Mouse (Mus musculus): Measurements from ENCODE around the gene Klhl26. TPM values are rescaled to one million over a fixed set of nuclear protein-coding genes. Genes with fewer than 3 reads are reported as not detected.

The Klhl26 gene
- 24.2 and 24.9 TPM in 2 replicates for polyA plus RNA-seq (2015; fragmentation: Nextera tagmentation; extraction: Ambion mirVana)

DNA sequence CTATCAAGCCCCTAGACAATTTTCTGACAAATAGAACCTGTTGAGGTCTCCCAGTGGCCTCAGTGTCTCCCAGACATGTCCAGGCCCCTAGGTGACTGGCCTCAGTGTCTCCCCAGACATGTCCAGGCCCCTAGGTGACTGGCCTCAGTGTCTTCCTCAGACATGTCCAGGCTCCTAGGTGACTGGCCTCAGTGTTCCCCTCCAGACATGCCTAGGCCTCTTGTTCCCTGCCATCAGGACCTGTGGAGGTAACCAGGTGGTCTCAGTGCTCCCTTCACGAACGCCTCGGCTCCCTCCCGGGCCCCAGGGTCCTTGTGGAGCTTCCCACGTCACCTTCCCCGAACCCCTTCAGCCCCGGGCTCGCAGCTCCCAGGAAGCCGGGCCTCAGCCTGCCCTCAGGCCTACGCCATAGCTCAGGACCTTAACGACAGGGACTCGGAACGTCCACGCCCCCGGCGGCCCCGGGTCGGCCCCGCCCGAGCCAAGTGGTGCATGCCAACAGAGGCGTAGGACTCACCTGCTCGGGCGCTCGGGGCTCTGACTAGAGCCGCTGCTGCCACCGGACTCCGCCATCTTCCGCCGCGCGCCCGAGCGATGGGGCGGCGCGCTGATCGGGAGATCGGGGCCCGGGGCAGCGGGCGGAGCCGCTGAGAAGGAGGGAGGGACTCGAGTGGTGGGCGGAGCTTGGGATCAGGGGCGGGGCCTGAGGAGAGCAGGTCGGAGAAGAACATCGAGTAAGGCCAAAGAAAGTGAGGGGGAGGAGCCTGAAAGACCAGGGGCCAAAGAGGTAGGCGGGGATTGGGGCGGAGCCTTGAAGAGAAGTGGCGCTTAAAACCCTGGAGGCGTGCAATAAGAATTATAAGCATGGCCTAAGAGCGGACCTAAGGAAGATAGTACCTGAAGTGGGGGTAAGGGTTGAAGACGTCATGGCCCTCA is at the start of gene Klhl26:
TSS of gene Klhl26 (minus strand) at position 636 of the 936 bp plus-strand sequence.
- no peaks in the 10 kb centered on the region for H3K36me3 ChIP-seq (ENCODE audit: control insufficient read depth, insufficient read depth, low read length)
- peaks cover 15% of the 10 kb centered on the region for H3K4me1 ChIP-seq (ENCODE audit: control insufficient read depth, insufficient read depth, low read length)
- peak within 1 kb of the TSS; percentile 73 for H3K4me3 ChIP-seq (replicated peaks; ENCODE audit: low read length)
- peak within 1 kb of the TSS; percentile 85 for H3K4me2 ChIP-seq (ENCODE audit: low read depth, low read length)
- WGBS, result under 1% methylated on average over 52 of the region's 53 CpGs
- H3K9ac ChIP-seq (ENCODE audit: low read length), result peak within 1 kb of the TSS; percentile 90
- ATAC-seq (ENCODE audit: insufficient read depth, low FRiP score), result peak; percentile 93
- peak within 1 kb of the TSS; percentile 68 for H3K27ac ChIP-seq (ENCODE audit: low read length)
- H3K27me3 ChIP-seq (ENCODE audit: control insufficient read depth, insufficient read depth, low read length), result 0 out of 2 replicates have a peak, but pooled peaks cover 7% of the 10 kb centered on the region
- H3K9me3 ChIP-seq (replicated peaks; ENCODE audit: control insufficient read depth, low read length), result no peaks in the 10 kb centered on the region

DNA sequence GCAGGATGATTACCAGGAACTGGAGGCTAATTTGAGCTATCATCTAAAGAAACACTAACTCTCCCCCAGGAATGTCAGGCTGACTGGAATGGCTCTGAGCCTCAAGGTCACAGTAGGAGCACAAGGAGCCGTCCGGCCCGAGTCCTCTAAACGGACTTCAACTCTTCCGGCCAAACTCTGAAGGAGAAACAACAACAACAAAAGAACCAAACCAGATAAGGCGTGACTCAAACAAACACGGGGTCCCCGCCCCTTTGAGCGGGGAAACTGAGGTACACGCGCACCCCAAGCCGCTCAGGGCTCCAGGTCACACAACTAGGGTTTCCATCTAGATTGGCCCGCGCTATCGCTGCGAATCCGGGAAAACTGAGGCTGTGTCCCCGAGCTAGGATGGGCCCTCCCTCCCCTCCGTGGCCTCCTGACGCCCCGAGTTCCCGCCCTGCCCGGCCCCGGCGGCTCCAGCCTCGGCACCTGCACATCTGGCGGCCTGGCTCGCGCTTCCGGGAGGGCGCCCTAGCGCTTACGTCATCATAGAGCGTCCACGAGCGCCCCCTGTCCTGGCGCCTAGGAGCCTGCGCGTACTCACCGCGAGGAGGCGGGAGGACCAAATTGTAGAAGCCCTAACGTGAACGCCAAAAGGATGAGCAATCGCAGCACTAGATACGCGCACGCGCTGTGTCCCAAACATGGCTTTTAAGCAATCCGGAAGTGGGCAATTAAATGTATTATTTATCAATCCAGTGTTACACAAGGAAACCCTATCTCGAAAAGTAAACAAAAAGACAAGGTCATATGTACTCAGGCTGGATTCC is 46.0 kb upstream of the Klhl26 start:
- Histone ChIP-seq H3K4me3 (replicated peaks; ENCODE audit: low read length) (peak overlapping the region; percentile 86), H3K27ac (ENCODE audit: low read length) (peak overlapping the region; percentile 94), H3K9me3 (replicated peaks; ENCODE audit: control insufficient read depth, low read length) (no peaks in the 10 kb centered on the region), H3K27me3 (ENCODE audit: control insufficient read depth, insufficient read depth, low read length) (no peaks in the 10 kb centered on the region), H3K36me3 (ENCODE audit: control insufficient read depth, insufficient read depth, low read length) (no peaks in the 10 kb centered on the region), H3K4me1 (ENCODE audit: control insufficient read depth, insufficient read depth, low read length) (peaks cover 14% of the 10 kb centered on the region), H3K9ac (ENCODE audit: low read length) (peak overlapping the region; percentile 95), H3K4me2 (ENCODE audit: low read depth, low read length) (peak overlapping the region; percentile 80)
- under 1% methylated on average over 51 of the region's 51 CpGs for WGBS
- ATAC-seq (ENCODE audit: insufficient read depth, low FRiP score), result peak; percentile 84

DNA sequence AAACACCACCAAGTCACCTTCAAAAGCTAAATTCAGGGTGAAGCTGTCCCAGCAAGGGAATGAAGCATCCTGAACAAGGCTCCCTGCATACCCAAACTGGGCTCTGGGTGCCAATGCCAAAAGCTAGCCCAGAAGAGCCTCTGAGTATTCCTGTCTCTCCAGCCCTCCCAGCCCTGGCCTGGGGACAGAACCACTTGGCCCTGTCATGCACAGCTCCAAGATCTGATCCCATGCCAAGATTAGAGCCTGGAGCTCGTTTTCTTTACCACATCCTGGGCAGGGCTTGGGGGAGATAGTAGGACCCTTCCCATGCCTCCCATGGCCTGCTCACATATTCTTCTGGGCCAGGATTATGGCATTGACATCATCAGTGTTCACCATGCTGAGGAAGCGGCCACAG is 42.8 kb upstream of the Klhl26 start:
- no peak overlapping the region for H3K4me2 ChIP-seq (ENCODE audit: low read depth, low read length)
- no peaks in the 10 kb centered on the region for H3K27me3 ChIP-seq (ENCODE audit: control insufficient read depth, insufficient read depth, low read length)
- H3K27ac ChIP-seq (ENCODE audit: low read length), result no peak overlapping the region
- H3K9ac ChIP-seq (ENCODE audit: low read length), result no peak overlapping the region
- no peaks in the 10 kb centered on the region for H3K9me3 ChIP-seq (replicated peaks; ENCODE audit: control insufficient read depth, low read length)
- H3K4me1 ChIP-seq (ENCODE audit: control insufficient read depth, insufficient read depth, low read length), result peaks cover 11% of the 10 kb centered on the region; the same call in 1 of the 2 replicates
- 58% methylated on average over 2 of the region's 2 CpGs for WGBS
- no peaks in the 10 kb centered on the region for H3K36me3 ChIP-seq (ENCODE audit: control insufficient read depth, insufficient read depth, low read length)
- no peak overlapping the region for H3K4me3 ChIP-seq (replicated peaks; ENCODE audit: low read length)
- no peak for ATAC-seq (ENCODE audit: insufficient read depth, low FRiP score)

DNA sequence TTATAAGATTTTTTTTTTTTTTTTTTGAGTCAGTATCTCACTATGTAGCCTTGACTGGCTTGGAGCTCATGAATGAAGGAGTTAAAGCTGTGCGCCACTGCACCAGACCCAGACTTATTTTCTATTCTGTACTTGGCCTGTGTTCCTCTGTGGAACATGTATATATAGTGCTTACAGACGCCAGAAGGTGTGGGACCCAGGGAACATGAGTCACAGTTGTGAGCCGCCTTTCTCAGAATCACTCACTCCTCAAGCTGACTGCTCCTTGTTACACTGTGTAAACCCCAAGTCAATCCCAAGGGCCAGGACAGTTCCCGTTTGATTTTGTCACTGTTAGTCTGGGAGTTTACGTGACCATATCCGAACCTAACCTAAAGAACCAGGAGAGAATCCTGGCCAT is 42.3 kb upstream of the Klhl26 start:
- Histone ChIP-seq H3K27ac (ENCODE audit: low read length) (no peak overlapping the region), H3K36me3 (ENCODE audit: control insufficient read depth, insufficient read depth, low read length) (no peaks in the 10 kb centered on the region), H3K9ac (ENCODE audit: low read length) (no peak overlapping the region), H3K27me3 (ENCODE audit: control insufficient read depth, insufficient read depth, low read length) (no peaks in the 10 kb centered on the region), H3K4me2 (ENCODE audit: low read depth, low read length) (no peak overlapping the region), H3K4me1 (ENCODE audit: control insufficient read depth, insufficient read depth, low read length) (peaks cover 11% of the 10 kb centered on the region; the same call in 1 of the 2 replicates), H3K4me3 (replicated peaks; ENCODE audit: low read length) (no peak overlapping the region), H3K9me3 (replicated peaks; ENCODE audit: control insufficient read depth, low read length) (no peaks in the 10 kb centered on the region)
- 88% methylated on average over 6 of the region's 6 CpGs for WGBS
- ATAC-seq (ENCODE audit: insufficient read depth, low FRiP score), result no peak

DNA sequence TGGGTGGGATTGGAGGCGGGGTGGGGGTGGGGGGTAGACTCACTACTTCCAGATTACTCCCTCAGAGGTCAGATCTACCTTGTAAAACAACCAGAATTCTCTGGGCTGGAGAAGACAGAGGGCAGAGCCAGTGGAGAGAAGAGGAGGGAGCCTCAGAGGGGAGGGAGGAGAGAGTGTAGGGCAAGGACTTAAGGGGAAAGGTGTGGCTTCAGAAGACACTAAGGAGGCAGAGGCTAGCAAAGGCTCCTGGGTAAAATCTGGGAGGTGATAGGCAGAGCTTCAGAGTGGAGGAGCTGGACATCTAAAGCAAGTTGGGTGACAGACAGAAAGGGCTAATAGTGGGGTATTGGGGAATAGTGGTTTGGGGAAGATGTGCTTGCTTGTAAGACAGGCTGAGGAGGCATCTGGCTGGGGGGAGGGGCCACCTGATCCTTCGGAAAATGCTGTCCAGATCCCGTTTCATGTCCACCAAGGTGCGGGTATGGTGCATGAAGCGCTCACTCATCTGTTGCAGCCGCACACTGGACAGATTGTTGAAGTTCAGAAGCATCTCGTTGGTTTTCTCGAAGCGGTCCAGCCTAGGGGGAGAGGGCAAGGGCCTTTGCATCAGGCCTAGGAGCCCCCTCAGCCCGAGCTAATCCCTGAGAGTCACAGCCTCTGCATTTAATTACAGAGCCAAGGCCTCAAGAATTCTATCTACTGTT is 41.3 kb upstream of the Klhl26 start:
- H3K9me3 ChIP-seq (replicated peaks; ENCODE audit: control insufficient read depth, low read length), result no peaks in the 10 kb centered on the region
- no peak for ATAC-seq (ENCODE audit: insufficient read depth, low FRiP score)
- WGBS, result 79% methylated on average over 10 of the region's 10 CpGs
- no peak overlapping the region for H3K27ac ChIP-seq (ENCODE audit: low read length)
- H3K4me3 ChIP-seq (replicated peaks; ENCODE audit: low read length), result no peak overlapping the region
- H3K4me1 ChIP-seq (ENCODE audit: control insufficient read depth, insufficient read depth, low read length), result 0 out of 2 replicates have a peak, but pooled peaks cover 4% of the 10 kb centered on the region
- H3K36me3 ChIP-seq (ENCODE audit: control insufficient read depth, insufficient read depth, low read length), result no peaks in the 10 kb centered on the region
- no peak overlapping the region for H3K4me2 ChIP-seq (ENCODE audit: low read depth, low read length)
- no peak overlapping the region for H3K9ac ChIP-seq (ENCODE audit: low read length)
- H3K27me3 ChIP-seq (ENCODE audit: control insufficient read depth, insufficient read depth, low read length), result no peaks in the 10 kb centered on the region

DNA sequence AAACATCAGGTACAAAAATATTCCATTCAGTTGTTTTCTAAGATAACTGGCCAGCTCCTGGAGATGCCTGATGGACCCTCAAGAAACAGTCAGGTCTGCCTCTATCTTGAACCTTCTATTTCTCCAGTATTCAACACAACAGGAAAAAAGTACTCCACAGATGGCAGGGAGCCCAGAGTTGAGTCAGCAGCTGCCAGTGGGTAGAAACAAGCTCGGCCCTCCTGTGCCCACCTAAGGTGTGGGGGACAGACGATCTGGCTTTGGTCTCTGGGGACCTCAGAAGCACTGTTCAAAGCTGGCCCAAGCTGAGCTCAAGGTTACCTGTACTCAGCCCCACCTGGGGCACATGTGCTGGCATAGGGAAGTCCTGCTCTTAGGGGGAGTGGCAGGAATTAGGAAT is 36.7 kb upstream of the Klhl26 start:
- Histone ChIP-seq H3K4me3 (replicated peaks; ENCODE audit: low read length) (no peak overlapping the region), H3K9ac (ENCODE audit: low read length) (no peak overlapping the region), H3K27ac (ENCODE audit: low read length) (no peak overlapping the region), H3K4me1 (ENCODE audit: control insufficient read depth, insufficient read depth, low read length) (peaks cover 9% of the 10 kb centered on the region), H3K9me3 (replicated peaks; ENCODE audit: control insufficient read depth, low read length) (no peaks in the 10 kb centered on the region), H3K4me2 (ENCODE audit: low read depth, low read length) (no peak overlapping the region), H3K36me3 (ENCODE audit: control insufficient read depth, insufficient read depth, low read length) (peaks cover 4% of the 10 kb centered on the region; the same call in 1 of the 2 replicates), H3K27me3 (ENCODE audit: control insufficient read depth, insufficient read depth, low read length) (no peaks in the 10 kb centered on the region)
- ATAC-seq (ENCODE audit: insufficient read depth, low FRiP score), result no peak
- WGBS, result 55% methylated on average over 2 of the region's 2 CpGs

DNA sequence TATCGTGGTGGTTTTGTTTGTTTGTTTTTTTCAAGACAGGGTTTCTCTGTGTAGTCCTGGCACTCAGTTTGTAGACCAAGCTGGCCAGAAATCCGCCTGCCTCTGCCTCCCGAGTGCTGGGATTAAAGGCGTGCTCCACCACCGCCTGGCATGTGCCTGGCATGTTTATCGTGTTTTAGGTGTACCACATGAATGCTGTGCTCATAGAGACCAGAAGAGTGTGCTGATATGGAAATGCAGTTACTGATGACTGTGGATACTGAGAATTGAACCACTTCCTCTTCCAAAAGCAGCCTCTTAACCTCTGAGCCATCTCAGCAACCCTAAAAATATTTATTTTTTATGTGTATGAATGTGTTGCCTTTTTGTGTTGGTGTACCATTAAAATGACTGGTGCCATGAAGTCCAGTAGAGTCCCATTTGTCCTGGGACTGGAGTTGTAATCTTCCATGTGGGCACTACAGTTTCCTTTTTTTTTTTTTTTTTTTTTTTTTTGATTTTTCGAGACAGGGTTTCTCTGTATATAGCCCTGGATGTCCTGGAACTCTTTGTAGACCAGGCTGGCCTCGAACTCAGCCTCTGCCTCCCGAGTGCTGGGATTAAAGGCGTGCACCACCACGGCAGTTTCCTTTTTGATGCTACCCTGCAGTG is 35.6 kb upstream of the Klhl26 start:
- H3K9ac ChIP-seq (ENCODE audit: low read length), result no peak overlapping the region
- ATAC-seq (ENCODE audit: insufficient read depth, low FRiP score), result no peak
- peaks cover 14% of the 10 kb centered on the region for H3K4me1 ChIP-seq (ENCODE audit: control insufficient read depth, insufficient read depth, low read length)
- H3K4me2 ChIP-seq (ENCODE audit: low read depth, low read length), result no peak overlapping the region
- H3K36me3 ChIP-seq (ENCODE audit: control insufficient read depth, insufficient read depth, low read length), result peaks cover 12% of the 10 kb centered on the region; the same call in 1 of the 2 replicates
- no peaks in the 10 kb centered on the region for H3K9me3 ChIP-seq (replicated peaks; ENCODE audit: control insufficient read depth, low read length)
- H3K27ac ChIP-seq (ENCODE audit: low read length), result no peak overlapping the region
- 91% methylated on average over 11 of the region's 11 CpGs for WGBS
- H3K27me3 ChIP-seq (ENCODE audit: control insufficient read depth, insufficient read depth, low read length), result no peaks in the 10 kb centered on the region
- no peak overlapping the region for H3K4me3 ChIP-seq (replicated peaks; ENCODE audit: low read length)

DNA sequence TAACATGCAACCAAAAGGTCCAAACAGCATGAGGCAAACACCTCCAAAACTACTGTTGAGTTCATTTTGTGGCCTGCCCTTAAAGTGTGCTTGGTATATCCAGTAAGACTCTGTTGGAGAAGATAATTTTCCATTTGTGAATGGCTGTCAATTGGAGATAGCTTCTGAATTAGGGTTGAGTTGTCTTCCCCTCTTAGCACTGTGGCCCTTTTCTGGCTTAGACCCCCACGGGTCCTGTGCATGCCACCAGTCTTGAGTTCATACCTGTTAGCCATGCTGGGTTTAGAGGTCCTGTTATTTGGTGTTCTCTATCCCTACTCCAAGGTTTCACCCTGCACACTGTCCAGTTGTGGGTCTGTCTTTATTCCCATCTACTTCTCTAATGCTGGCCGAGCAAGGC is 35.0 kb upstream of the Klhl26 start:
- WGBS, result 100% methylated on average over 2 of the region's 2 CpGs
- H3K9ac ChIP-seq (ENCODE audit: low read length), result no peak overlapping the region
- no peaks in the 10 kb centered on the region for H3K9me3 ChIP-seq (replicated peaks; ENCODE audit: control insufficient read depth, low read length)
- H3K27ac ChIP-seq (ENCODE audit: low read length), result no peak overlapping the region
- no peaks in the 10 kb centered on the region for H3K27me3 ChIP-seq (ENCODE audit: control insufficient read depth, insufficient read depth, low read length)
- no peak overlapping the region for H3K4me3 ChIP-seq (replicated peaks; ENCODE audit: low read length)
- peaks cover 14% of the 10 kb centered on the region; the same call in 1 of the 2 replicates for H3K36me3 ChIP-seq (ENCODE audit: control insufficient read depth, insufficient read depth, low read length)
- no peak overlapping the region; the same call in 1 of the 2 replicates for H3K4me2 ChIP-seq (ENCODE audit: low read depth, low read length)
- ATAC-seq (ENCODE audit: insufficient read depth, low FRiP score), result no peak
- peaks cover 14% of the 10 kb centered on the region for H3K4me1 ChIP-seq (ENCODE audit: control insufficient read depth, insufficient read depth, low read length)
